14 mouse cellular contexts compared by ENCODE assay signal in the genomic region with DNA sequence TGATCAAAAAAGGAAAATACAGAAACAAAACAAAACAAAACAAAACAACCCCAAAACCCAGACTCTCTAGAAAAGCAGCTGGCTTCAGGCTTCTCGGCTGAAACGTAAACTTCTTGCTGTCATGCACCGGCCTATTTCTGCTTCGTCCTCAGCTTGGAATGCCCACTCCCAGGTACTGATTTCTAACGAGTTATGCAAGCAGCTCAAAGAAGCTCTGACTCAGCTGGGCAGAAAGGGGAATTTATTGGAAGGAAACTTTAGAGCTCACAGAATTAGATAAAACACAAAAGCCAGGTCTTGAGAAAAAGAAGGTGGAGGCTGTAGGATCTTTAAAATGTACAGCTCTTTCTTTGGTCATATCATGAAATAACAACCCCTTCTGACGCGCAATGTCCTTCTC.
DNase-seq lines count a peak whose midpoint lies in the region.
"Had no signal": no experiment of that assay in that cellular context is flagged by ENCODE, and none has a peak within 500 bp of the region (broad histone marks: within the 10 kb centered on the region; RNA-seq: fewer than 3 reads in every experiment).

No protein-coding gene starts in this region.

- peak; percentile 61 for DNase-seq in heart, adult 11 months
- DNase-seq in heart, adult 9 months (ENCODE audit: low spot score in 2 of 2), result no peak
- DNase-seq in urinary bladder, postnatal 36 days (ENCODE audit: low spot score in 2 of 2), result peak; percentile 5 to 12
- DNase-seq in urinary bladder, postnatal 4 days (ENCODE audit: low spot score in 2 of 2), result no peak
- peak; percentile 19 for DNase-seq in ZHBTc4 (ENCODE audit: low read depth, low spot score)
- no peak for DNase-seq in testis, postnatal 10 days (ENCODE audit: low spot score)
- DNase-seq: adrenal gland, adult 2 months; adrenal gland, postnatal 14 days; cerebellum, adult 11 months; cerebellum, adult 2 months; cerebellum, postnatal 10 days; cerebellum, postnatal 36 days; gastrocnemius, postnatal 25 days; heart, adult 2 months had no signal

Comparison
In these comparisons a context has a peak if more than half of its experiments do, and no peak if none do; other contexts are left out.
1. DNase-seq: peak in heart, adult 11 months (single experiment), urinary bladder, postnatal 36 days (2 of 2) and ZHBTc4 (single experiment); none in heart, adult 9 months (0 of 2), urinary bladder, postnatal 4 days (0 of 2) and testis, postnatal 10 days (single experiment).